Mouse (Mus musculus): ENCODE data around the gene Atp6ap1. TPM values are rescaled to one million over a fixed set of nuclear protein-coding genes. Genes with fewer than 3 reads are reported as not detected.

Atp6ap1 gene
- total RNA-seq (2014; rRNA removed) (295 and 308 TPM in 2 replicates), polyA plus RNA-seq (2015; fragmentation: Nextera tagmentation; extraction: Ambion mirVana) (301 and 317 TPM in 2 replicates)

GRCm38 (mm10) chrX:74296538-74297448 is at the start of gene Atp6ap1:
Gene Atp6ap1, plus strand, starts transcription at chrX:74297097.
- peak within 1 kb of the TSS; percentile 81 for H3K27ac ChIP-seq
- peak within 1 kb of the TSS; percentile 66 for H3K4me2 ChIP-seq (ENCODE audit: low read depth, low read length)
- no peaks in the 10 kb centered on the region for H3K27me3 ChIP-seq (ENCODE audit: insufficient read depth, low read length)
- TF ChIP-seq CTCF (IDR thresholded peaks at IDR 0.05; ENCODE audit: low read depth): no peak
- H3K9me3 ChIP-seq (ENCODE audit: low read length): no peaks in the 10 kb centered on the region
- H3K9ac ChIP-seq (replicated peaks; ENCODE audit: low read length): peak within 1 kb of the TSS; percentile 74
- H3K36me3 ChIP-seq (ENCODE audit: insufficient read depth, low read length): 0 out of 2 replicates have a peak, but pooled peaks cover 10% of the 10 kb centered on the region
- WGBS: 26% methylated on average over 37 of the region's 37 CpGs
- no peaks in the 10 kb centered on the region for H3K4me1 ChIP-seq (ENCODE audit: insufficient read depth, low read length)
- DNase-seq (ENCODE audit: low spot score) (peak; percentile 96), ATAC-seq (peak; percentile 99)
- H3K4me3 ChIP-seq (ENCODE audit: low read length): peak within 1 kb of the TSS; percentile 62

GRCm38 (mm10) chrX:74248651-74249050 is 48.2 kb upstream of the Atp6ap1 start:
- 15% methylated on average over 3 of the region's 3 CpGs for WGBS
- 0 out of 2 replicates have a peak, but pooled peaks have one; percentile 17 for ATAC-seq
- H3K9me3 ChIP-seq (ENCODE audit: low read length): no peaks in the 10 kb centered on the region
- peak; percentile 75 for DNase-seq (ENCODE audit: low spot score)
- H3K9ac ChIP-seq (replicated peaks; ENCODE audit: low read length): no peak overlapping the region
- H3K4me3 ChIP-seq (ENCODE audit: low read length): no peak overlapping the region
- H3K27ac ChIP-seq: peak overlapping the region; percentile 48; the same call in 1 of the 2 replicates
- H3K27me3 ChIP-seq (ENCODE audit: insufficient read depth, low read length): no peaks in the 10 kb centered on the region
- H3K36me3 ChIP-seq (ENCODE audit: insufficient read depth, low read length): no peaks in the 10 kb centered on the region
- peak overlapping the region; percentile 58; the same call in 1 of the 2 replicates for H3K4me2 ChIP-seq (ENCODE audit: low read depth, low read length)
- no peaks in the 10 kb centered on the region for H3K4me1 ChIP-seq (ENCODE audit: insufficient read depth, low read length)
- peak; percentile 72 for TF ChIP-seq CTCF (IDR thresholded peaks at IDR 0.05; ENCODE audit: low read depth)

- WGBS: 34% methylated on average over 38 of the region's 38 CpGs
- peak within 1 kb of the TSS; percentile 38 for H3K4me3 ChIP-seq (ENCODE audit: low read length)
- peak within 1 kb of the TSS; percentile 41 for H3K9ac ChIP-seq (replicated peaks; ENCODE audit: low read length)
- peak; percentile 45 for TF ChIP-seq CTCF (IDR thresholded peaks at IDR 0.05; ENCODE audit: low read depth)
- ATAC-seq (no peak), DNase-seq (ENCODE audit: low spot score) (peak; percentile 65)
- H3K9me3 ChIP-seq (ENCODE audit: low read length): no peaks in the 10 kb centered on the region
- no peaks in the 10 kb centered on the region for H3K4me1 ChIP-seq (ENCODE audit: insufficient read depth, low read length)
- no peaks in the 10 kb centered on the region for H3K27me3 ChIP-seq (ENCODE audit: insufficient read depth, low read length)
- peak within 1 kb of the TSS; percentile 48; the same call in 1 of the 2 replicates for H3K27ac ChIP-seq
- H3K4me2 ChIP-seq (ENCODE audit: low read depth, low read length): peak within 1 kb of the TSS; percentile 58
- no peaks in the 10 kb centered on the region for H3K36me3 ChIP-seq (ENCODE audit: insufficient read depth, low read length)
Measured at GRCm38 (mm10) chrX:74249615-74250014, 47.3 kb upstream of the Atp6ap1 start, which contains the start of gene Flna. Gene Flna, minus strand, starts transcription at chrX:74249820.

- Histone ChIP-seq H3K4me1 (ENCODE audit: insufficient read depth, low read length) (no peaks in the 10 kb centered on the region), H3K9me3 (ENCODE audit: low read length) (no peaks in the 10 kb centered on the region), H3K4me3 (ENCODE audit: low read length) (peak within 1 kb of the TSS; percentile 47), H3K4me2 (ENCODE audit: low read depth, low read length) (peak within 1 kb of the TSS; percentile 64), H3K9ac (replicated peaks; ENCODE audit: low read length) (peak within 1 kb of the TSS; percentile 70), H3K36me3 (ENCODE audit: insufficient read depth, low read length) (0 out of 2 replicates have a peak, but pooled peaks cover 7% of the 10 kb centered on the region), H3K27ac (peak within 1 kb of the TSS; percentile 91), H3K27me3 (ENCODE audit: insufficient read depth, low read length) (no peaks in the 10 kb centered on the region)
- whole genome bisulfite sequencing: 29% methylated on average over 39 of the region's 39 CpGs
- ATAC-seq (peak; percentile 98), DNase-seq (ENCODE audit: low spot score) (peak; percentile 93)
- TF ChIP-seq CTCF (IDR thresholded peaks at IDR 0.05; ENCODE audit: low read depth): no peak
Measured at GRCm38 (mm10) chrX:74254153-74254887, 42.6 kb upstream of the Atp6ap1 start, which contains the start of gene Emd. Gene Emd, plus strand, starts transcription at chrX:74254687.

- WGBS: 37% methylated on average over 31 of the region's 31 CpGs
- TF ChIP-seq CTCF (IDR thresholded peaks at IDR 0.05; ENCODE audit: low read depth): no peak
- H3K4me2 ChIP-seq (ENCODE audit: low read depth, low read length): peak overlapping the region; percentile 64
- no peaks in the 10 kb centered on the region for H3K4me1 ChIP-seq (ENCODE audit: insufficient read depth, low read length)
- no peaks in the 10 kb centered on the region for H3K27me3 ChIP-seq (ENCODE audit: insufficient read depth, low read length)
- no peaks in the 10 kb centered on the region for H3K9me3 ChIP-seq (ENCODE audit: low read length)
- H3K27ac ChIP-seq: peak overlapping the region; percentile 91
- ATAC-seq: peak; percentile 13
- H3K4me3 ChIP-seq (ENCODE audit: low read length): peak overlapping the region; percentile 47
- H3K36me3 ChIP-seq (ENCODE audit: insufficient read depth, low read length): 0 out of 2 replicates have a peak, but pooled peaks cover 7% of the 10 kb centered on the region
- DNase-seq (ENCODE audit: low spot score): no peak
- peak overlapping the region; percentile 70 for H3K9ac ChIP-seq (replicated peaks; ENCODE audit: low read length)
Measured at GRCm38 (mm10) chrX:74254888-74255565, 41.9 kb upstream of the Atp6ap1 start.

GRCm38 (mm10) chrX:74257746-74258145 is 39.2 kb upstream of the Atp6ap1 start:
- no peak for ATAC-seq
- H3K9ac ChIP-seq (replicated peaks; ENCODE audit: low read length): no peak overlapping the region
- 93% methylated on average over 3 of the region's 3 CpGs for WGBS
- no peaks in the 10 kb centered on the region for H3K4me1 ChIP-seq (ENCODE audit: insufficient read depth, low read length)
- no peak overlapping the region for H3K4me2 ChIP-seq (ENCODE audit: low read depth, low read length)
- H3K9me3 ChIP-seq (ENCODE audit: low read length): no peaks in the 10 kb centered on the region
- H3K4me3 ChIP-seq (ENCODE audit: low read length): no peak overlapping the region
- no peak overlapping the region for H3K27ac ChIP-seq
- H3K27me3 ChIP-seq (ENCODE audit: insufficient read depth, low read length): no peaks in the 10 kb centered on the region
- H3K36me3 ChIP-seq (ENCODE audit: insufficient read depth, low read length): 0 out of 2 replicates have a peak, but pooled peaks cover 7% of the 10 kb centered on the region
- no peak for TF ChIP-seq CTCF (IDR thresholded peaks at IDR 0.05; ENCODE audit: low read depth)
- no peak for DNase-seq (ENCODE audit: low spot score)
